ENCODE assay signal across 9 mouse cellular contexts in genomic region chr8:122709340-122710111, GRCm38 (mm10). TPM values are rescaled to one million over a fixed set of nuclear protein-coding genes. Genes with fewer than 3 reads are reported as not detected.
DNase-seq lines count a peak whose midpoint lies in the region; ATAC-seq lines count a peak whose summit lies in the region.
"Had no signal": no experiment of that assay in that cellular context is flagged by ENCODE, and none has a peak within 500 bp of the region (broad histone marks: within the 10 kb centered on the region; RNA-seq: fewer than 3 reads in every experiment).

No protein-coding gene starts in this region.

- no peaks in the 10 kb centered on the region for H3K9me3 ChIP-seq in liver, embryonic 13.5 days (replicated peaks)
- no peaks in the 10 kb centered on the region for H3K9me3 ChIP-seq in hindbrain, embryonic 15.5 days
- no peaks in the 10 kb centered on the region for H3K9me3 ChIP-seq in neural tube, embryonic 13.5 days
- H3K9me3 ChIP-seq in kidney, embryonic 14.5 days (ENCODE audit: control insufficient read depth, low read length), result no peaks in the 10 kb centered on the region

- H3K4me2 ChIP-seq in liver, embryonic 13.5 days, result no peak overlapping the region
- no peak overlapping the region for H3K4me2 ChIP-seq in hindbrain, embryonic 15.5 days
- H3K4me2 ChIP-seq in neural tube, embryonic 13.5 days, result no peak overlapping the region
- no peak overlapping the region for H3K4me2 ChIP-seq in kidney, embryonic 14.5 days (replicated peaks; ENCODE audit: low read depth, low read length)

- H3K9ac ChIP-seq in liver, embryonic 13.5 days, result peak overlapping the region; percentile 22; the same call in 1 of the 2 replicates
- H3K9ac ChIP-seq in hindbrain, embryonic 15.5 days, result no peak overlapping the region
- peak overlapping the region; percentile 8; the same call in 1 of the 2 replicates for H3K9ac ChIP-seq in neural tube, embryonic 13.5 days
- no peak overlapping the region for H3K9ac ChIP-seq in kidney, embryonic 14.5 days (ENCODE audit: low read depth, low read length)

- H3K4me3 ChIP-seq in liver, embryonic 13.5 days (replicated peaks), result no peak overlapping the region
- no peak overlapping the region for H3K4me3 ChIP-seq in hindbrain, embryonic 15.5 days
- no peak overlapping the region for H3K4me3 ChIP-seq in neural tube, embryonic 13.5 days
- no peak overlapping the region for H3K4me3 ChIP-seq in kidney, embryonic 14.5 days (ENCODE audit: low read length)
- H3K4me3 ChIP-seq: myocyte had no signal

- peaks cover 72% of the 10 kb centered on the region for H3K27me3 ChIP-seq in liver, embryonic 13.5 days
- no peaks in the 10 kb centered on the region for H3K27me3 ChIP-seq in hindbrain, embryonic 15.5 days
- H3K27me3 ChIP-seq in neural tube, embryonic 13.5 days, result no peaks in the 10 kb centered on the region
- H3K27me3 ChIP-seq in kidney, embryonic 14.5 days (ENCODE audit: control insufficient read depth, insufficient read depth, low read length), result no peaks in the 10 kb centered on the region

- no peak overlapping the region for H3K27ac ChIP-seq in liver, embryonic 13.5 days
- no peak overlapping the region for H3K27ac ChIP-seq in hindbrain, embryonic 15.5 days (replicated peaks)
- peak overlapping the region; percentile 63 for H3K27ac ChIP-seq in neural tube, embryonic 13.5 days (replicated peaks)
- no peak overlapping the region for H3K27ac ChIP-seq in kidney, embryonic 14.5 days (ENCODE audit: low read depth, low read length)

- WGBS in liver, embryonic 13.5 days (ENCODE audit: insufficient replicate concordance), result 59% methylated on average over 26 of the region's 26 CpGs
- WGBS in hindbrain, embryonic 15.5 days, result 24% methylated on average over 26 of the region's 26 CpGs
- WGBS in neural tube, embryonic 13.5 days, result 23% methylated on average over 26 of the region's 26 CpGs
- 54% methylated on average over 26 of the region's 26 CpGs for WGBS in kidney, embryonic 14.5 days

- H3K4me1 ChIP-seq in liver, embryonic 13.5 days (replicated peaks), result peaks cover 68% of the 10 kb centered on the region
- peaks cover 16% of the 10 kb centered on the region for H3K4me1 ChIP-seq in hindbrain, embryonic 15.5 days (replicated peaks)
- H3K4me1 ChIP-seq in neural tube, embryonic 13.5 days (replicated peaks), result peaks cover 53% of the 10 kb centered on the region
- H3K4me1 ChIP-seq in kidney, embryonic 14.5 days (ENCODE audit: control insufficient read depth, insufficient read depth, low read length), result no peaks in the 10 kb centered on the region; the same call in 1 of the 2 replicates

- no peak for ATAC-seq in liver, embryonic 13.5 days (ENCODE audit: low read depth)
- ATAC-seq in hindbrain, embryonic 15.5 days (ENCODE audit: low FRiP score, low read depth), result peak; percentile 65; the same call in 1 of the 2 replicates
- peak; percentile 79 for ATAC-seq in neural tube, embryonic 13.5 days (ENCODE audit: low read depth)
- no peak for ATAC-seq in kidney, embryonic 14.5 days (ENCODE audit: low FRiP score, low TSS enrichment)

- H3K36me3 ChIP-seq in liver, embryonic 13.5 days, result no peaks in the 10 kb centered on the region
- no peaks in the 10 kb centered on the region for H3K36me3 ChIP-seq in hindbrain, embryonic 15.5 days
- H3K36me3 ChIP-seq in neural tube, embryonic 13.5 days, result no peaks in the 10 kb centered on the region
- H3K36me3 ChIP-seq in kidney, embryonic 14.5 days (ENCODE audit: control insufficient read depth, insufficient read depth, low read length), result no peaks in the 10 kb centered on the region

- DNase-seq in liver, embryonic 13.5 days, result no peak
- no peak for DNase-seq in liver
- peak; percentile 60 for DNase-seq in cerebellum, adult 8-10 months
- DNase-seq in urinary bladder, adult 2 months (ENCODE audit: low spot score), result no peak
- no peak for DNase-seq in kidney, adult 11 months

RNA-seq across cellular contexts. Expression of gene Cbfa2t3, which starts 10.6 kb away (rescaled TPM):
- polyA plus RNA-seq in liver, embryonic 13.5 days (2015; fragmentation: Nextera tagmentation; extraction: Ambion mirVana), result 4.5 and 5.7 TPM in 2 replicates
- polyA plus RNA-seq in hindbrain, embryonic 15.5 days (2015; fragmentation: Nextera tagmentation; extraction: Ambion mirVana), result 19.1 and 21.2 TPM in 2 replicates
- 21.2 and 22.2 TPM in 2 replicates for polyA plus RNA-seq in neural tube, embryonic 13.5 days (2015; fragmentation: Nextera tagmentation; extraction: Ambion mirVana)
- polyA plus RNA-seq in urinary bladder, adult 2 months (2012; rRNA removed), result 0.95 and 4.0 TPM in 2 replicates
- 3.6 and 3.7 TPM in 2 replicates for polyA plus RNA-seq in kidney, embryonic 14.5 days (2014; fragmentation: Nextera tagmentation; extraction: Ambion mirVana)

Comparison
In these comparisons a context has a peak if more than half of its experiments do, and no peak if none do; other contexts are left out.
1. ATAC-seq: peak in hindbrain, embryonic 15.5 days (single experiment) and neural tube, embryonic 13.5 days (single experiment); none in liver, embryonic 13.5 days (single experiment) and kidney, embryonic 14.5 days (single experiment).
2. H3K9ac ChIP-seq: peak in liver, embryonic 13.5 days (single experiment) and neural tube, embryonic 13.5 days (single experiment); none in hindbrain, embryonic 15.5 days (single experiment) and kidney, embryonic 14.5 days (single experiment).